Mouse (Mus musculus) erythroblast, embryonic 14.5 days (primary cell): ENCODE data around the gene Slc39a1. TPM values are rescaled to one million over a fixed set of nuclear protein-coding genes. Genes with fewer than 3 reads are reported as not detected.

Experiments used
- H3K27me3 ChIP-seq: 2 replicates; pipeline ENCODE4 v1.6.1; 2012; ENCODE audit warnings: inconsistent platforms; ENCODE audit not compliant: control insufficient read depth
- H3K36me3 ChIP-seq: 2 replicates; pipeline ENCODE4 v1.6.1; 2012; ENCODE audit warnings: mild to moderate bottlenecking, inconsistent platforms; ENCODE audit not compliant: control insufficient read depth
- H3K4me1 ChIP-seq: 2 replicates; pipeline ENCODE4 v1.6.1; 2012; ENCODE audit warnings: inconsistent platforms; ENCODE audit not compliant: control insufficient read depth
- H3K4me3 ChIP-seq: replicated peaks from 2 replicates; pipeline ENCODE3; 2012; ENCODE audit warnings: moderate library complexity, mild to moderate bottlenecking, inconsistent platforms
- H3K9me3 ChIP-seq: 2 replicates; pipeline ENCODE4 v1.6.1; 2012; ENCODE audit warnings: low read length, inconsistent platforms, mixed read lengths; ENCODE audit not compliant: control insufficient read depth
- GATA1 ChIP-seq: IDR thresholded peaks from 2 replicates; pipeline ENCODE4 v1.6.1; 2012; ENCODE audit warnings: low read length, inconsistent platforms, mixed read lengths
- TAL1 ChIP-seq: IDR thresholded peaks from 3 replicates; pipeline ENCODE4 v1.6.1; 2012; ENCODE audit warnings: low read length, inconsistent platforms, mixed read lengths
- polyA plus RNA-seq: library from polyadenylated mRNA; stranded (reverse); fragments of >175 nt; gene quantifications from 2 replicates; pipeline ENCODE4 v1.2.3, GENCODE M21; 2012

Gene Slc39a1
- 0.20 and 0.21 TPM in 2 replicates for polyA plus RNA-seq

GRCm38 (mm10) chr3:90247960-90248745 lies at the start of gene Slc39a1:
Slc39a1 (plus strand) TSS chr3:90248172.
- Histone ChIP-seq H3K4me3 (peak within 1 kb of the TSS; percentile 77), H3K27me3 (no peaks in the 10 kb centered on the region), H3K9me3 (no peaks in the 10 kb centered on the region), H3K36me3 (peaks cover 13% of the 10 kb centered on the region), H3K4me1 (peaks cover 31% of the 10 kb centered on the region)
- TF ChIP-seq TAL1 (no peak), GATA1 (no peak)

- Histone ChIP-seq H3K4me3 (no peak overlapping the region), H3K4me1 (no peaks in the 10 kb centered on the region), H3K36me3 (peaks cover 12% of the 10 kb centered on the region), H3K27me3 (no peaks in the 10 kb centered on the region), H3K9me3 (no peaks in the 10 kb centered on the region)
- TF ChIP-seq GATA1 (no peak), TAL1 (no peak)
These were observed 45.1 kb upstream of the Slc39a1 start for GRCm38 (mm10) chr3:90202884-90203283.

- peaks cover 19% of the 10 kb centered on the region for H3K36me3 ChIP-seq
These were observed 44.4 kb upstream of the Slc39a1 start for GRCm38 (mm10) chr3:90203619-90204018.

GRCm38 (mm10) chr3:90204582-90204981 lies 43.4 kb upstream of the Slc39a1 start:
- Histone ChIP-seq H3K9me3 (no peaks in the 10 kb centered on the region), H3K36me3 (peaks cover 29% of the 10 kb centered on the region), H3K27me3 (no peaks in the 10 kb centered on the region), H3K4me1 (peaks cover 2% of the 10 kb centered on the region), H3K4me3 (no peak overlapping the region)
- TF ChIP-seq TAL1 (no peak), GATA1 (no peak)

More at GRCm38 (mm10) chr3:90203619-90204018, 44.4 kb upstream of the Slc39a1 start:
- H3K27me3 ChIP-seq, result no peaks in the 10 kb centered on the region
- no peaks in the 10 kb centered on the region for H3K9me3 ChIP-seq
- no peak overlapping the region for H3K4me3 ChIP-seq
- no peak for TF ChIP-seq TAL1
- no peak for TF ChIP-seq GATA1
- peaks cover 1% of the 10 kb centered on the region for H3K4me1 ChIP-seq

GRCm38 (mm10) chr3:90208662-90209061 lies 39.3 kb upstream of the Slc39a1 start:
- no peaks in the 10 kb centered on the region for H3K9me3 ChIP-seq
- H3K27me3 ChIP-seq, result no peaks in the 10 kb centered on the region
- H3K4me1 ChIP-seq, result peaks cover 30% of the 10 kb centered on the region
- no peak overlapping the region for H3K4me3 ChIP-seq
- TF ChIP-seq TAL1 (no peak), GATA1 (no peak)
- peaks cover 61% of the 10 kb centered on the region for H3K36me3 ChIP-seq

GRCm38 (mm10) chr3:90209908-90210566 lies 37.9 kb upstream of the Slc39a1 start:
- no peak overlapping the region for H3K4me3 ChIP-seq
- no peaks in the 10 kb centered on the region for H3K27me3 ChIP-seq
- peaks cover 61% of the 10 kb centered on the region for H3K36me3 ChIP-seq
- no peaks in the 10 kb centered on the region for H3K9me3 ChIP-seq
- no peak for TF ChIP-seq TAL1
- no peak for TF ChIP-seq GATA1
- H3K4me1 ChIP-seq, result peaks cover 40% of the 10 kb centered on the region

- Histone ChIP-seq H3K36me3 (peaks cover 57% of the 10 kb centered on the region), H3K27me3 (no peaks in the 10 kb centered on the region), H3K4me3 (peak overlapping the region; percentile 89), H3K4me1 (peaks cover 41% of the 10 kb centered on the region), H3K9me3 (no peaks in the 10 kb centered on the region)
- no peak for TF ChIP-seq GATA1
- no peak for TF ChIP-seq TAL1
These were observed 36.2 kb upstream of the Slc39a1 start for GRCm38 (mm10) chr3:90211475-90212398.

GRCm38 (mm10) chr3:90212723-90213122 lies 35.2 kb upstream of the Slc39a1 start:
- Histone ChIP-seq H3K9me3 (no peaks in the 10 kb centered on the region), H3K36me3 (peaks cover 51% of the 10 kb centered on the region), H3K27me3 (no peaks in the 10 kb centered on the region), H3K4me1 (peaks cover 41% of the 10 kb centered on the region), H3K4me3 (peak overlapping the region; percentile 89)
- TF ChIP-seq TAL1 (no peak), GATA1 (no peak)

- no peak for TF ChIP-seq TAL1
- TF ChIP-seq GATA1, result peak; percentile 92
- H3K4me1 ChIP-seq, result peaks cover 41% of the 10 kb centered on the region
- peak within 1 kb of the TSS; percentile 89 for H3K4me3 ChIP-seq
These were observed 34.5 kb upstream of the Slc39a1 start, which contains the start of the genes Rps27 and Rab13 for GRCm38 (mm10) chr3:90213377-90213866. Rps27 (minus strand) TSS chr3:90213651. Rab13 (plus strand) TSS chr3:90213695.

More at GRCm38 (mm10) chr3:90213377-90213866, 34.5 kb upstream of the Slc39a1 start, which contains the start of the genes Rps27 and Rab13:
- no peaks in the 10 kb centered on the region for H3K27me3 ChIP-seq
- peaks cover 44% of the 10 kb centered on the region for H3K36me3 ChIP-seq
- H3K9me3 ChIP-seq, result no peaks in the 10 kb centered on the region
